Mouse (Mus musculus): ENCODE measurements around the gene Stxbp5l.

DNA sequence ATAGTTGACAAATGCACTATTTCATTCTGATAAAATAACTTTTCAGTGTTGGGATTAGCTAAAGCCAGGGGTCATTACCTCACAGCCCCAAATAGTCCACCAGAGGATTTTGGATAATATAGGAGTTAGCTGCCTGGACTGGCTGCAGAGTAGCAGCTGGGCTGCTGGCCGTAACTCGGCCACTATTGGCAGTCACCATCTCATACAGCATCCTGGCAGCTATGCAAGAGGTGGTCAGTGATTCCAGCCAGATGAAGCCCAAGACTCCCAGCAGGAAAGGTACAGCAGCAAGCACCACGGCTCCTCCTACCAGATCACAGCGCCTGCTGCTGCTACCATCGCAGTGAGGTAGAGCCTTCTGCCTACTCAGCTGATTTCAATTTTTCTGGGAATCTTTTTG lies 38.1 kb upstream of the Stxbp5l start:
- TF ChIP-seq POLR2A (IDR thresholded peaks at IDR 0.05; ENCODE audit: insufficient read length, low read depth) (no peak), TCF3 (IDR thresholded peaks at IDR 0.05; ENCODE audit: insufficient read length, low read depth) (no peak), POLR2AphosphoS2 (IDR thresholded peaks at IDR 0.05; ENCODE audit: insufficient read length, low read depth) (no peak), MYOG (IDR thresholded peaks at IDR 0.05; ENCODE audit: control insufficient read depth in 1 of 3, insufficient read depth in 1 of 3, insufficient read length in 2 of 3, low read depth in 2 of 3) (no peak), USF1 (IDR thresholded peaks at IDR 0.05; ENCODE audit: low read depth) (no peak), TCF12 (IDR thresholded peaks at IDR 0.05; ENCODE audit: insufficient read depth, poor library complexity, severe bottlenecking) (no peak), REST (IDR thresholded peaks at IDR 0.05; ENCODE audit: insufficient read depth, insufficient read length) (no peak), MAX (IDR thresholded peaks at IDR 0.05; ENCODE audit: low read depth) (no peak)
